Mouse (Mus musculus) intestine, embryonic 15.5 days (tissue): Measurements from ENCODE around the gene Atp6v0a4. TPM values are rescaled to one million over a fixed set of nuclear protein-coding genes. Genes with fewer than 3 reads are reported as not detected.

Experiments
- ATAC-seq: fragments of 200-750 bp; cut with Nextera tagmentation; 2 replicates; pipeline ENCODE4 v1.8.0; 2017; ENCODE audit warnings: moderate TSS enrichment, moderate library complexity
- H3K27ac ChIP-seq: fragments of 300-500 bp; sonication (generic); 2 replicates; pipeline ENCODE4 v1.5.1; 2015; ENCODE audit warnings: mild to moderate bottlenecking, inconsistent platforms
- H3K27me3 ChIP-seq: fragments of 300-500 bp; sonication (generic); replicated peaks from 2 replicates; pipeline ENCODE4 v1.6.1; 2015; ENCODE audit warnings: inconsistent platforms
- H3K36me3 ChIP-seq: fragments of 300-500 bp; sonication (generic); 2 replicates; pipeline ENCODE4 v1.6.1; 2015; ENCODE audit warnings: inconsistent platforms
- H3K4me1 ChIP-seq: fragments of 300-500 bp; sonication (generic); replicated peaks from 2 replicates; pipeline ENCODE4 v1.6.1; 2015; ENCODE audit warnings: inconsistent platforms
- H3K4me2 ChIP-seq: fragments of 300-500 bp; sonication (generic); replicated peaks from 2 replicates; pipeline ENCODE4 v1.6.1; 2015; ENCODE audit warnings: mild to moderate bottlenecking, inconsistent platforms
- H3K4me3 ChIP-seq: fragments of 300-500 bp; sonication (generic); replicated peaks from 2 replicates; pipeline ENCODE4 v1.5.1; 2015; ENCODE audit warnings: inconsistent platforms
- H3K9ac ChIP-seq: fragments of 300-500 bp; sonication (generic); 2 replicates; pipeline ENCODE4 v1.6.1; 2015; ENCODE audit warnings: inconsistent platforms
- H3K9me3 ChIP-seq: fragments of 300-500 bp; sonication (generic); 2 replicates; pipeline ENCODE4 v1.6.1; 2016; ENCODE audit warnings: inconsistent platforms
- WGBS: fragments of 180-500 bp; shearing (Covaris S2); methylation state at CpG from one replicate; pipeline ENCODE4 v1.1.7; 2015; 5-methylcytosine and 5-hydroxymethylcytosine counted together
- polyA plus RNA-seq: library from polyadenylated mRNA; unstranded; fragments of >200 nt; fragmentation: Nextera tagmentation; extraction: Ambion mirVana; gene quantifications from 2 replicates; pipeline ENCODE4 v1.2.1, GENCODE M21; 2015

Atp6v0a4 gene
- polyA plus RNA-seq, 1 experiment from 2014 or later, result 4.0 TPM

- no peak overlapping the region for H3K27ac ChIP-seq
- no peak for ATAC-seq
- H3K4me1 ChIP-seq, result peaks cover 4% of the 10 kb centered on the region; the same call in 1 of the 2 replicates
- H3K4me3 ChIP-seq, result no peak overlapping the region
- no peaks in the 10 kb centered on the region for H3K36me3 ChIP-seq
- no peaks in the 10 kb centered on the region for H3K27me3 ChIP-seq
- no peak overlapping the region for H3K9ac ChIP-seq
- H3K4me2 ChIP-seq, result no peak overlapping the region
- H3K9me3 ChIP-seq, result no peaks in the 10 kb centered on the region
- WGBS, result 42% methylated on average over 1 of the region's 1 CpGs
Observed at GRCm38 (mm10) chr6:38027771-38028170, 96.6 kb downstream of the Atp6v0a4 start.

GRCm38 (mm10) chr6:38023284-38023683 is 101.1 kb downstream of the Atp6v0a4 start:
- H3K27ac ChIP-seq, result no peak overlapping the region
- H3K9me3 ChIP-seq, result no peaks in the 10 kb centered on the region
- 23% methylated on average over 7 of the region's 7 CpGs for WGBS
- H3K4me2 ChIP-seq, result no peak overlapping the region
- no peak overlapping the region for H3K9ac ChIP-seq
- H3K4me3 ChIP-seq, result no peak overlapping the region
- H3K36me3 ChIP-seq, result no peaks in the 10 kb centered on the region
- H3K27me3 ChIP-seq, result no peaks in the 10 kb centered on the region
- 0 out of 2 replicates have a peak, but pooled peaks have one; percentile 45 for ATAC-seq
- no peaks in the 10 kb centered on the region for H3K4me1 ChIP-seq

GRCm38 (mm10) chr6:38021406-38021805 is 103.0 kb downstream of the Atp6v0a4 start:
- H3K4me1 ChIP-seq, result no peaks in the 10 kb centered on the region
- no peaks in the 10 kb centered on the region for H3K36me3 ChIP-seq
- no peaks in the 10 kb centered on the region for H3K9me3 ChIP-seq
- H3K27me3 ChIP-seq, result no peaks in the 10 kb centered on the region
- H3K9ac ChIP-seq, result no peak overlapping the region
- H3K4me2 ChIP-seq, result no peak overlapping the region
- H3K27ac ChIP-seq, result no peak overlapping the region
- 86% methylated on average over 7 of the region's 7 CpGs for WGBS
- H3K4me3 ChIP-seq, result no peak overlapping the region
- ATAC-seq, result no peak

- no peak overlapping the region for H3K4me3 ChIP-seq
- no peaks in the 10 kb centered on the region for H3K9me3 ChIP-seq
- H3K27me3 ChIP-seq, result no peaks in the 10 kb centered on the region
- H3K36me3 ChIP-seq, result no peaks in the 10 kb centered on the region
- ATAC-seq, result no peak
- no peaks in the 10 kb centered on the region for H3K4me1 ChIP-seq
- no peak overlapping the region for H3K27ac ChIP-seq
- H3K9ac ChIP-seq, result no peak overlapping the region
- 98% methylated on average over 2 of the region's 2 CpGs for WGBS
- no peak overlapping the region for H3K4me2 ChIP-seq
Observed at GRCm38 (mm10) chr6:38012829-38013228, 111.6 kb downstream of the Atp6v0a4 start.

- H3K9me3 ChIP-seq, result no peaks in the 10 kb centered on the region
- no peaks in the 10 kb centered on the region for H3K27me3 ChIP-seq
- no peak overlapping the region for H3K4me2 ChIP-seq
- WGBS, result 17% methylated on average over 6 of the region's 6 CpGs
- H3K4me3 ChIP-seq, result no peak overlapping the region
- H3K4me1 ChIP-seq, result no peaks in the 10 kb centered on the region
- ATAC-seq, result no peak
- H3K27ac ChIP-seq, result no peak overlapping the region
- no peaks in the 10 kb centered on the region for H3K36me3 ChIP-seq
- H3K9ac ChIP-seq, result no peak overlapping the region
Observed at GRCm38 (mm10) chr6:38007459-38007858, 116.9 kb downstream of the Atp6v0a4 start.

Other genes starting within 250 kb of the Atp6v0a4 start
- gene Svopl, start 77.6 kb downstream of the Atp6v0a4 start, polyA plus RNA-seq, result 0.30 and 0.83 TPM in 2 replicates
- gene Tmem213, start 15.3 kb downstream of the Atp6v0a4 start, polyA plus RNA-seq, result 0.57 TPM in 1 of 2 replicates, not detected in the other
- 2.8 and 3.3 TPM in 2 replicates for gene D630045J12Rik, start 129.4 kb upstream of the Atp6v0a4 start, polyA plus RNA-seq
- 8.3 and 9.0 TPM in 2 replicates for gene Zc3hav1l, start 174.7 kb upstream of the Atp6v0a4 start, polyA plus RNA-seq
- 13.9 and 15.2 TPM in 2 replicates for gene Zc3hav1, start 230.0 kb upstream of the Atp6v0a4 start, polyA plus RNA-seq